Mouse (Mus musculus) left cerebral cortex, postnatal 25 days (tissue): Measurements from ENCODE around the gene Gm20696. TPM values are rescaled to one million over a fixed set of nuclear protein-coding genes. Genes with fewer than 3 reads are reported as not detected.

ENCODE experiments used
- DNase-seq, 2 experiments: peaks; one replicate each; pipeline ENCODE4 v3.0.0; 2022; ENCODE audit warnings: low spot score in 2 of 2, mixed read lengths in 1 of 2
- intact Hi-C: fragments of 180-260 bp; cut with DNase I; formaldehyde crosslinking; loops from one replicate; pipeline ENCODE4 v1.15.1; 2025
- total RNA-seq, 2 experiments: library from RNA; stranded (reverse); gene quantifications; 2 replicates each; pipeline ENCODE4 v1.2.3; 2021

Gm20696 gene
- total RNA-seq, 2 experiments from 2014 or later: 6.1 to 9.5 TPM

GRCm38 (mm10) chr6:99357931-99358330 is 308.7 kb downstream of the Gm20696 start:
- no peak for DNase-seq
- intact Hi-C loops: no loop called here

DNA sequence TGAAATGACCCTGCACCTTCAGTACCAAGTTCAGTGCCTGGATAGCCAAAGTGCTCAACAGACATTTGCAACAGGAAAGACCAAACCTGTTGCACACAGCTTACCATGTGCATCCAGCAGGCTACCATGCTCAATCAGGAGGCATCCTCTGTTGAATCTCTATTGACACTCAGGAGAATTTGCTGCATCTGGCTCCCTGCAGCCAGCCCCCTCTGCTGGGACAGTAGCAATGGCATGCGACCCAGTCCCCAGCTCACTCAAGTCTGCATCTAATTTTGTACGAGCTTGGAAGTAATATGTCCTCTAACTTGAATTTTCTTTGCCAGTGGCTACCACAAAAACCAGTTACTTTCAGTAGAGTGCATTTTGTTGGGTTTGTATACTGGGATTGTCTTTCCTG is 312.3 kb downstream of the Gm20696 start:
- intact Hi-C loops: no loop called here

DNA sequence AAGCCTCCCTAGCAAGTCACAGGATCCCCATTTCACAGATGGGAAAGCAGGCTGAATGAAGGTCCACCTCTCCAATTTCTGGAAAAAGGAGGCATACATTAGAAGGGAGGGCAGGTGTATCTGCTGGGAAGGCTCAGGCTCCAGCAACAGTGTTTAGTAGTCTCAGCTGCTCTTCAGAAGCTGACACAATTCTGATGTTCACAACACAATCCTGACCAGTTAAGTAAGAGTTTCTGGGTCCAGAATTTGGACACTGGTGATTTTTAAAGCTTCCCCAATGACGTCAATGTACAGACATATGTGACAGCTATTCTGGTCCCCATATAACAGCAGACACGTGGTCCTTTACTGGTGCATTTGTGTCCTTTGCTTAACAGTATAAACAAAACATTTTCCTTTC is 313.2 kb downstream of the Gm20696 start:
- intact Hi-C loops: no loop called here
- peak in 1 of 2 experiments; percentile 55 for DNase-seq

More for the DNA sequence above, 312.3 kb downstream of the Gm20696 start:
- DNase-seq: no peak

- intact Hi-C loops: no loop called here
- no peak for DNase-seq
Measured at GRCm38 (mm10) chr6:99350566-99350965, 316.0 kb downstream of the Gm20696 start.

DNA sequence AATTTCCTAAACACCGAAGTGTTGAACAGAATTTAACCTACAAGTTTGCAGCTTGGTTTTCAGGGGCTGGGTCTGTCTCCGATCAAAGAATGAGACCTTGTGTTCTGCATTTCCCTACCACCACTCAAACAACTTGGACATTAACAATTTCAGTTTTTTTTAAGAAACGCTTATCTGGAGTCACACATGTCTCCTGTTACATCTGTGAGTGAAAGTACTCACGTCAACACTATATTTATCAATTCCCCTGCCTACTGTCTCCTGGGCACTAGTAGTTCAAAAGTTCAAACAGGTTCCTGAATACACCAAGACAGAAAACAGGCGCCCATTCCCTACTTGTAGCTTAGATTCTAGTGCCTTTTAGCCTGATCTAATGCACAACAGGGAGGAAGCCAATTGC is 316.4 kb downstream of the Gm20696 start:
- no peak for DNase-seq
- intact Hi-C loops: no loop called here

DNA sequence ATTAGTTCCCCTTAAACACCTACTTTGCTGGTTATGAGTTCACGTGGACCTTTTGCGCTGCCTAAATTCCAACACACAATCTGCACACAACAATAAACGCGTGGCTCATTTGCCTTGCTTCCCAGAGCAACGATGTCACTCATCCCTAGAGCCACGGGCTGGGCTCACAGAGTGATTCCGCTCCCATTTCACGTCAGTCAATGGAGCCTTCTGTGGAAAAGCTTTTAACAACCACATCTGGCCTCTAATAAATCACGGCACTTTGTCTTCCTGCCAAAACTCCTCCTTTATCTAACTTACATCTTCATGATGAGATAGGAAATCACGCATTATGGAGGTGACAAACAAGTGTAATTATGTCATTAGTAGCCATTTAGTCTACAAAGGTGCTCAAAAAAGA is 318.8 kb downstream of the Gm20696 start:
- no peak for DNase-seq
- intact Hi-C loops: no loop called here

DNA sequence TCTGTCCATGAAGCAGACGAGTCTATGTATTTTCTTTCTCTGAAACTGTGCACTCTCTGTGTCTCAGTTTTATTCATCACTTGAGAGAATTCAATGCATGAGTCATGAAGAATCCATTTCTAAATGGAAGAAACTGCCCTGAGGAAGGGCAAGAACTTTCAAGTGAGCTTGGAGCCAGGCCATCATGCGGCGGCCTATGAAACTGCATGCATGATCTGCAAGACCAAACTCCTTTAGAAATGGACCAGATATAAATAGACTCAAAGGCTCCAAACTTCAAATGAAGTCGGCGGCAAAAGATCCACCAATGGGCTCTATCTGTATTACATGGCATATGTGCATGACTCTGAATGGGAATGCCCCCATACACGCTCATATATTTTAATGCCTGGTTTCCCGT is 321.6 kb downstream of the Gm20696 start:
- no peak for DNase-seq
- intact Hi-C loops: no loop called here

DNA sequence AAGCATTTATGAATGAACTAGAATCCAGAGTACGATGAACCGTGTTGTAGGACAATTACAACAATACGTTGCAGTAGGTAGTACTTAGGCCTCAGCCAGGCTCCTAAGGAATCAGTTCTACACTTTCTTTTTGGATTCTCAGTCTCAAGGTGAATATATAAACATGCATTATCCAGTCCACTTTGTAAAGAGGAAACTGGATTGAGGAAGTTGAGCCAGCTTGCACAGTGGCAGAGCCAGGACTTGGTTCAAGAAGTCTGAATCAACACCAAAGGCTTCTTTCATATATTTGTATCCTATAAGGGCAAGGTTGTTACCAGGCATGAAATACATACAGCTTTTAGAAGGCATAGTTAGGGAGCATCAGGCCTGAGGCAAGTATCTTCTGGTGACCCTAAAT is 322.2 kb downstream of the Gm20696 start:
- DNase-seq: no peak
- intact Hi-C loops: no loop called here

- intact Hi-C loops: no loop called here
- no peak for DNase-seq
Measured at GRCm38 (mm10) chr6:99343815-99344214, 322.8 kb downstream of the Gm20696 start.

GRCm38 (mm10) chr6:99342416-99342815 is 324.2 kb downstream of the Gm20696 start:
- intact Hi-C loops: no loop called here
- no peak for DNase-seq

DNA sequence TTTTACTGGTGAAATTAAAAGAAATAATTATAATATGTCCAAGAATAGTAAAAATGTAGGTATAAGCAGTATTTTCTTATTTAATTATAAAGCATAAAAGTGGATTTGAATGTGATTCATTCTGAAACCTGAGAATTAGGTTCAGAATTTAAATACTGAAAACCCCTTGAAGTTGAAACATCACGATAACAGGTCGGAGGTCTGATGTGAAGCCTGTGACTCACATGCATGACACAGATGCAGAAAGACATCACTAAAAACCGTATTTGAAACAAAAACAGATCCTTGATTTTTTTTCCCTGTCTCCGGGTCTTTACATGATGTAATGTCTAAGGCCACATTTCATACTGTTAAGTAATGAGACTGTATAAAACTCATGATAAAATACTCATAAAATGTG is 325.7 kb downstream of the Gm20696 start:
- DNase-seq: no peak
- intact Hi-C loops: no loop called here

GRCm38 (mm10) chr6:99339986-99340721 is 326.4 kb downstream of the Gm20696 start:
- no peak for DNase-seq
- intact Hi-C loops: no loop called here

DNA sequence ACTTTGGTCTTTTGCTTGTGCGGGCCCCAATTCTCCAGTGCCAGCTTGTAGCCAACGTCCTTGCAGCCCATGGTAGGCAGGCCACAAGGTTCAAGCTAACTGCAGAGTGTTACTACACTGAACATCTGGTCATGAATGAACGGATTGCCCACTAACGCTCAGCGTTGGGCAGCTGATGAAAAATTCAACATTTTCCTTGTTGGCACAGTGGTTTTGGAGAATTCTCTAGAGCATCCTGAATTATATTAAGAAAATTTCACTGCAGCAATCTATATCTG is 327.3 kb downstream of the Gm20696 start:
- intact Hi-C loops: no loop called here
- DNase-seq: no peak

DNA sequence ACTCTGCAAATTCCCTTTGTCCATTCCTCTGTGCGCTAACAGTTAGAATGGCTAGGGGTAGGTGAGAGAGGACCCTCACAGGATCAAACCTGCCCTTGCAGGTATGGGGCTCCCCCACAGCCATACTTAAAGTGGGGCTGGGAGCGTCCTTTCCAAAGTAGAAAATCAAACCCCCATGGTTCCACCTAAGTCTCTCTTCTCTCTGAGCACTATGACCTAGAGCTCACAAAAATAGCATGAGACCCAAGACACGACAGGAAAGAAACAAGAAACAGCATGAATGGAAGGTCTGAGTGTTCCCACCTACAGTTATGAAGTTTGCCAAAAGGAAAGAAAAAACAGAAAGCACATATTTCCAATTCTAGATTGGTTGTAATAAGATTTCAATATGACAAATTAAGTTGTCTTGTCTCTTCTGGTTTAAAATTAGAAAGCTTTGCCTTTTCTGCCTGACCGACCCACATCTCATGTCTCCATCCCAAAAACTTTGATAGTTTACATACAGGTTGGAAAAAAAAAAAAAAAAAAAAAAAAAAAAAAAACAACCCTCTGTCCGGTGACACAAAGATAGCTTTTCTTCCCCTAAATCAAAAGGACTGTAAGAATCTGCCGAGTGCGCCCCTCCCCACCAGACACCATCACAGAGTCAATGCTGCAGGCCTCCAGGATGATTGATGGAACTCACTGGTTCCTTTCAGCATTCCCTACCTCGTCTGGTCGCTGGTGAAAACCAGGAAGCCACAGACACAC is 327.8 kb downstream of the Gm20696 start:
- DNase-seq: no peak
- intact Hi-C loops: no loop called here

GRCm38 (mm10) chr6:99338174-99338573 is 328.4 kb downstream of the Gm20696 start:
- DNase-seq: no peak
- intact Hi-C loops: no loop called here

GRCm38 (mm10) chr6:99337575-99337974 is 329.0 kb downstream of the Gm20696 start:
- intact Hi-C loops: no loop called here
- peak in 1 of 2 experiments; percentile 23 for DNase-seq

- intact Hi-C loops: no loop called here
Measured at GRCm38 (mm10) chr6:99336191-99336590, 330.4 kb downstream of the Gm20696 start.

GRCm38 (mm10) chr6:99335174-99335830 is 331.3 kb downstream of the Gm20696 start:
- intact Hi-C loops: no loop called here

More at GRCm38 (mm10) chr6:99336191-99336590, 330.4 kb downstream of the Gm20696 start:
- no peak for DNase-seq

GRCm38 (mm10) chr6:99334255-99334654 is 332.3 kb downstream of the Gm20696 start:
- intact Hi-C loops: no loop called here
- DNase-seq: no peak

More at GRCm38 (mm10) chr6:99335174-99335830, 331.3 kb downstream of the Gm20696 start:
- DNase-seq: no peak

DNA sequence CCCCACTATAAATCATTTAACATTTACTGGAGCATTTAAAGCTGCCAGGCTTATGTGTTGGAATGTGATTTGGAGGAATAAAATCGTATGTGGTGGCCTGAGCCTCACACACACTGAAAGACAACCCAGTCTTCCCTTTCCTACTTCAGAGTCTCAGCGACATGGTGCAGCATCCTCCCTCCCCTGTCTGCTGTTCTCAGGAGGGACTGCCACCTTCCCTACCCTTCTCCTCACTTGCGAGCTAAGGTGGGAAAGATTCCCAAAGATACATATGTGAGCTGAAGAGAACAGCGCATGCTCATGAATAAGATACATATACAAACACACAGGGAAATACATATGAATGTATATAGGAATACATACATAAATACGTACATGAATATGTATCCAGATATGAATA is 333.5 kb downstream of the Gm20696 start:
- peak in 1 of 2 experiments; percentile 19 for DNase-seq
- intact Hi-C loops: no loop called here

DNA sequence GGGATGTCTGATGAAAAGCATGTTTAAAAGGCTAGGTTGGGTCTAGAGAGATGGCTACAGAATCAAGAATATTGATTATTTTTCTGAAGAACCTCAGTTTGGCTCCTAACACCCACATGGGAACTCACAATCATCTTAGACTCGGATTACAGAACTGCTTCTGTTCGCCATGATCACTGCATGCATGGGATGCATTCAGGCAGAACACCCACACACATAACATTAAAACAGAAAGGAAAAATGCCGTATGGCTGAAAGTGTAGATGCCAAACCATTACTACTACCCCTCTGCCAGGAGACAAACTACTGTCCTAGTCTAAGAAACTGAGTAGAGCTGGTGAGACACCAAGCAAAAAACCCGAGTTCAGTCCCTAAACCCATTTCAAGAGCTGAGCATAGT is 336.4 kb downstream of the Gm20696 start:
- intact Hi-C loops: no loop called here
- DNase-seq: peak in 1 of 2 experiments; percentile 21
